Mouse (Mus musculus): ENCODE measurements at regions not wholly inside any gene's neighbourhood (a gene's known extent, or its start where the extent isn't known, plus 50 kb on each side); places are given as distances from the start of the nearest gene placed in this dataset.

GRCm38 (mm10) chrX:57869648-57870047 is 152.9 kb upstream of the Zic3 start:
- Histone ChIP-seq H3K4me3 (ENCODE audit: low read length) (no peak overlapping the region), H3K9me3 (replicated peaks; ENCODE audit: control insufficient read depth, low read length) (no peaks in the 10 kb centered on the region), H3K27me3 (ENCODE audit: control insufficient read depth, insufficient read depth, low read length) (no peaks in the 10 kb centered on the region), H3K4me1 (ENCODE audit: control insufficient read depth, insufficient read depth, low read length) (no peaks in the 10 kb centered on the region), H3K9ac (ENCODE audit: low read length) (no peak overlapping the region), H3K4me2 (ENCODE audit: low read depth, low read length) (no peak overlapping the region), H3K27ac (ENCODE audit: low read length) (no peak overlapping the region), H3K36me3 (ENCODE audit: control insufficient read depth, insufficient read depth) (no peaks in the 10 kb centered on the region)
- ATAC-seq (replicated peaks; ENCODE audit: extremely low read depth, insufficient read depth, low FRiP score): no peak
- WGBS: 76% methylated on average over 5 of the region's 5 CpGs

- H3K9ac ChIP-seq (ENCODE audit: low read length): no peak overlapping the region
- H3K27me3 ChIP-seq (ENCODE audit: control insufficient read depth, insufficient read depth, low read length): peaks cover 30% of the 10 kb centered on the region
- WGBS: 19% methylated on average over 11 of the region's 11 CpGs
- no peak overlapping the region for H3K27ac ChIP-seq (ENCODE audit: low read length)
- no peaks in the 10 kb centered on the region for H3K36me3 ChIP-seq (ENCODE audit: control insufficient read depth, insufficient read depth)
- H3K4me1 ChIP-seq (ENCODE audit: control insufficient read depth, insufficient read depth, low read length): no peaks in the 10 kb centered on the region
- H3K4me3 ChIP-seq (ENCODE audit: low read length): no peak overlapping the region
- ATAC-seq (replicated peaks; ENCODE audit: extremely low read depth, insufficient read depth, low FRiP score): no peak
- no peak overlapping the region for H3K4me2 ChIP-seq (ENCODE audit: low read depth, low read length)
- H3K9me3 ChIP-seq (replicated peaks; ENCODE audit: control insufficient read depth, low read length): no peaks in the 10 kb centered on the region
Observed at GRCm38 (mm10) chrX:57916705-57917104, 105.8 kb upstream of the Zic3 start.

GRCm38 (mm10) chrX:57917441-57918145 is 104.9 kb upstream of the Zic3 start:
- H3K27me3 ChIP-seq (ENCODE audit: control insufficient read depth, insufficient read depth, low read length): peaks cover 36% of the 10 kb centered on the region
- WGBS: 14% methylated on average over 21 of the region's 21 CpGs
- H3K4me2 ChIP-seq (ENCODE audit: low read depth, low read length): no peak overlapping the region
- ATAC-seq (replicated peaks; ENCODE audit: extremely low read depth, insufficient read depth, low FRiP score): no peak
- no peak overlapping the region for H3K27ac ChIP-seq (ENCODE audit: low read length)
- H3K9me3 ChIP-seq (replicated peaks; ENCODE audit: control insufficient read depth, low read length): no peaks in the 10 kb centered on the region
- H3K9ac ChIP-seq (ENCODE audit: low read length): no peak overlapping the region
- no peaks in the 10 kb centered on the region for H3K36me3 ChIP-seq (ENCODE audit: control insufficient read depth, insufficient read depth)
- H3K4me3 ChIP-seq (ENCODE audit: low read length): no peak overlapping the region
- no peaks in the 10 kb centered on the region for H3K4me1 ChIP-seq (ENCODE audit: control insufficient read depth, insufficient read depth, low read length)

- Histone ChIP-seq H3K27me3 (ENCODE audit: control insufficient read depth, insufficient read depth, low read length) (peaks cover 41% of the 10 kb centered on the region), H3K4me3 (ENCODE audit: low read length) (no peak overlapping the region), H3K4me2 (ENCODE audit: low read depth, low read length) (no peak overlapping the region), H3K36me3 (ENCODE audit: control insufficient read depth, insufficient read depth) (no peaks in the 10 kb centered on the region), H3K9ac (ENCODE audit: low read length) (no peak overlapping the region), H3K4me1 (ENCODE audit: control insufficient read depth, insufficient read depth, low read length) (no peaks in the 10 kb centered on the region), H3K27ac (ENCODE audit: low read length) (no peak overlapping the region), H3K9me3 (replicated peaks; ENCODE audit: control insufficient read depth, low read length) (no peaks in the 10 kb centered on the region)
- WGBS: 15% methylated on average over 25 of the region's 25 CpGs
- no peak for ATAC-seq (replicated peaks; ENCODE audit: extremely low read depth, insufficient read depth, low FRiP score)
Observed at GRCm38 (mm10) chrX:57918181-57919115, 104.1 kb upstream of the Zic3 start.

GRCm38 (mm10) chrX:57919886-57920285 is 102.6 kb upstream of the Zic3 start:
- no peak for ATAC-seq (replicated peaks; ENCODE audit: extremely low read depth, insufficient read depth, low FRiP score)
- Histone ChIP-seq H3K4me2 (ENCODE audit: low read depth, low read length) (peak overlapping the region; percentile 48), H3K4me1 (ENCODE audit: control insufficient read depth, insufficient read depth, low read length) (no peaks in the 10 kb centered on the region), H3K27me3 (ENCODE audit: control insufficient read depth, insufficient read depth, low read length) (peaks cover 44% of the 10 kb centered on the region), H3K9ac (ENCODE audit: low read length) (no peak overlapping the region), H3K9me3 (replicated peaks; ENCODE audit: control insufficient read depth, low read length) (no peaks in the 10 kb centered on the region), H3K27ac (ENCODE audit: low read length) (no peak overlapping the region), H3K36me3 (ENCODE audit: control insufficient read depth, insufficient read depth) (no peaks in the 10 kb centered on the region), H3K4me3 (ENCODE audit: low read length) (peak overlapping the region; percentile 38)
- WGBS: 7% methylated on average over 16 of the region's 17 CpGs

GRCm38 (mm10) chrX:57920376-57920775 is 102.1 kb upstream of the Zic3 start:
- no peak for ATAC-seq (replicated peaks; ENCODE audit: extremely low read depth, insufficient read depth, low FRiP score)
- Histone ChIP-seq H3K9me3 (replicated peaks; ENCODE audit: control insufficient read depth, low read length) (no peaks in the 10 kb centered on the region), H3K27me3 (ENCODE audit: control insufficient read depth, insufficient read depth, low read length) (peaks cover 43% of the 10 kb centered on the region), H3K4me2 (ENCODE audit: low read depth, low read length) (peak overlapping the region; percentile 48), H3K36me3 (ENCODE audit: control insufficient read depth, insufficient read depth) (no peaks in the 10 kb centered on the region), H3K4me1 (ENCODE audit: control insufficient read depth, insufficient read depth, low read length) (no peaks in the 10 kb centered on the region), H3K9ac (ENCODE audit: low read length) (no peak overlapping the region), H3K27ac (ENCODE audit: low read length) (no peak overlapping the region), H3K4me3 (ENCODE audit: low read length) (peak overlapping the region; percentile 15)
- 18% methylated on average over 18 of the region's 18 CpGs for WGBS

GRCm38 (mm10) chrX:57921294-57921693 is 101.2 kb upstream of the Zic3 start:
- no peak for ATAC-seq (replicated peaks; ENCODE audit: extremely low read depth, insufficient read depth, low FRiP score)
- H3K4me1 ChIP-seq (ENCODE audit: control insufficient read depth, insufficient read depth, low read length): no peaks in the 10 kb centered on the region
- H3K27ac ChIP-seq (ENCODE audit: low read length): no peak overlapping the region
- H3K9ac ChIP-seq (ENCODE audit: low read length): no peak overlapping the region
- peak overlapping the region; percentile 24; the same call in 1 of the 2 replicates for H3K4me2 ChIP-seq (ENCODE audit: low read depth, low read length)
- peaks cover 41% of the 10 kb centered on the region for H3K27me3 ChIP-seq (ENCODE audit: control insufficient read depth, insufficient read depth, low read length)
- H3K36me3 ChIP-seq (ENCODE audit: control insufficient read depth, insufficient read depth): no peaks in the 10 kb centered on the region
- 11% methylated on average over 16 of the region's 16 CpGs for WGBS
- no peaks in the 10 kb centered on the region for H3K9me3 ChIP-seq (replicated peaks; ENCODE audit: control insufficient read depth, low read length)
- H3K4me3 ChIP-seq (ENCODE audit: low read length): no peak overlapping the region

GRCm38 (mm10) chrX:57921821-57922449 is 100.6 kb upstream of the Zic3 start:
- ATAC-seq (replicated peaks; ENCODE audit: extremely low read depth, insufficient read depth, low FRiP score): no peak
- H3K36me3 ChIP-seq (ENCODE audit: control insufficient read depth, insufficient read depth): no peaks in the 10 kb centered on the region
- WGBS: 17% methylated on average over 25 of the region's 25 CpGs
- H3K9me3 ChIP-seq (replicated peaks; ENCODE audit: control insufficient read depth, low read length): no peaks in the 10 kb centered on the region
- no peaks in the 10 kb centered on the region for H3K4me1 ChIP-seq (ENCODE audit: control insufficient read depth, insufficient read depth, low read length)
- no peak overlapping the region for H3K4me3 ChIP-seq (ENCODE audit: low read length)
- H3K27ac ChIP-seq (ENCODE audit: low read length): no peak overlapping the region
- H3K9ac ChIP-seq (ENCODE audit: low read length): no peak overlapping the region
- H3K4me2 ChIP-seq (ENCODE audit: low read depth, low read length): no peak overlapping the region
- H3K27me3 ChIP-seq (ENCODE audit: control insufficient read depth, insufficient read depth, low read length): peaks cover 36% of the 10 kb centered on the region

GRCm38 (mm10) chrX:57923836-57924235 is 98.7 kb upstream of the Zic3 start:
- ATAC-seq (replicated peaks; ENCODE audit: extremely low read depth, insufficient read depth, low FRiP score): no peak
- WGBS: 19% methylated on average over 5 of the region's 5 CpGs
- Histone ChIP-seq H3K36me3 (ENCODE audit: control insufficient read depth, insufficient read depth) (no peaks in the 10 kb centered on the region), H3K27me3 (ENCODE audit: control insufficient read depth, insufficient read depth, low read length) (peaks cover 26% of the 10 kb centered on the region), H3K4me3 (ENCODE audit: low read length) (no peak overlapping the region), H3K4me2 (ENCODE audit: low read depth, low read length) (no peak overlapping the region), H3K4me1 (ENCODE audit: control insufficient read depth, insufficient read depth, low read length) (no peaks in the 10 kb centered on the region), H3K27ac (ENCODE audit: low read length) (no peak overlapping the region), H3K9ac (ENCODE audit: low read length) (no peak overlapping the region), H3K9me3 (replicated peaks; ENCODE audit: control insufficient read depth, low read length) (no peaks in the 10 kb centered on the region)

Data from heart, embryonic 16.5 days (tissue).